Mouse (Mus musculus): Measurements from ENCODE around the gene Clmp. TPM values are rescaled to one million over a fixed set of nuclear protein-coding genes. Genes with fewer than 3 reads are reported as not detected.
A peak's percentile ranks its signal among the peaks of the same experiment; 100 is the strongest.
"Not testable (repeated sequence)": the region's sequence is repeated elsewhere in the genome, so short reads cannot be mapped to it uniquely, and the experiment has no call there.

The Clmp gene
- polyA plus RNA-seq, 1 experiment from 2014 or later, result 51.1 TPM

DNA sequence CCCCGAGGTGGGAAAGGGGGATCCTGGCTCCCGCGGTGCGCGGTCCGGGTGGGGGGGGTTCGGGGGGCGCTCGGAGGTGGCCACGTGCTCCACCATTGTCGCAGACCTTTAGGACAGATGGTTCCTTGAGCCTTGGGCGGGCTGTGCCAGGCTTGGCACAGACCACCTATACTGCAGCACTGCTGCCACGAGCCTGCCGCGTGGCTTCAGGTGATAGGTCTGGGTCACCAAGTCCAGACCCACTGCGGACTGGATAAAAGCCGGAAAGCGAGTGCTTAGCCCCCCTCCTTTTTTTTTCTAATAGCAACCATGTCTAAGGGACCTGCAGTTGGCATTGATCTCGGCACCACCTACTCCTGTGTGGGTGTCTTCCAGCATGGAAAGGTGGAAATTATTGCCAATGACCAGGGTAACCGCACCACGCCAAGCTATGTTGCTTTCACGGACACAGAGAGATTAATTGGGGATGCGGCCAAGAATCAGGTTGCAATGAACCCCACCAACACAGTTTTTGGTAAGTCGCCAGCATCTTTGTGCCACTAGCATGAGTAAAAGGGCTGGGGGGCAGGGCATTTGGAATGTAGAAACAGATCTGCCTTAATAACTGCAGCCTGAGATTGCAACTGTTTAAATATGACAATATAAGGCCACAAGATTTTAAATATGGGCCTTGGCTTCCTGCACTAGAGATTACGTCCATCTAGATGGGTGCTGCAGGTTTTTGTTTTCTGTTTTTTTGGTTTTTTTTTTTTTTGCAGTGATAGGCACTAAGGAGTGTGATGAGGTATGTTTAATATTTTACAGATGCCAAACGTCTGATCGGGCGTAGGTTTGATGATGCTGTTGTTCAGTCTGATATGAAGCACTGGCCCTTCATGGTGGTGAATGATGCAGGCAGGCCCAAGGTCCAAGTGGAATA lies 116.1 kb downstream of the Clmp start:
- under 1% methylated on average over 28 of the region's 28 CpGs for WGBS
- H3K9me3 ChIP-seq, H3K27me3 ChIP-seq: not testable (repeated sequence)
- Histone ChIP-seq H3K4me3 (peak overlapping the region; percentile 93), H3K4me2 (peak overlapping the region; percentile 59), H3K4me1 (replicated peaks) (peaks cover 47% of the 10 kb centered on the region), H3K27ac (replicated peaks) (peak overlapping the region; percentile 97), H3K36me3 (peaks cover 29% of the 10 kb centered on the region), H3K9ac (peak overlapping the region; percentile 99)
- ATAC-seq (ENCODE audit: low FRiP score, low read depth), result peak; percentile 5

DNA sequence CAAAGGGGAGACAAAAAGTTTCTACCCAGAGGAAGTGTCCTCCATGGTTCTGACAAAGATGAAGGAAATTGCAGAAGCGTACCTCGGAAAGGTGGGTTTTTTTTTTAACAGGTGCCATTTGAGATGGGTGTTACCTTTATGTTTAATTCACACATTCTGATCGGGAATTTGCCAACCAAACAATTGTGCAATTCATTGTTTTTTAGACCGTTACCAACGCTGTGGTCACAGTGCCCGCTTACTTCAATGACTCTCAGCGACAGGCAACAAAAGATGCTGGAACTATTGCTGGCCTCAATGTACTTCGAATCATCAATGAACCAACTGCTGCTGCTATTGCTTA lies 116.7 kb downstream of the Clmp start:
- H3K4me2 ChIP-seq, result peak overlapping the region; percentile 59
- H3K4me3 ChIP-seq, result peak overlapping the region; percentile 93
- WGBS, result 2% methylated on average over 8 of the region's 8 CpGs
- not testable (repeated sequence) for ATAC-seq (ENCODE audit: low FRiP score, low read depth); H3K9me3 ChIP-seq; H3K27ac ChIP-seq (replicated peaks); H3K27me3 ChIP-seq
- H3K9ac ChIP-seq, result peak overlapping the region; percentile 99
- H3K4me1 ChIP-seq (replicated peaks), result peaks cover 53% of the 10 kb centered on the region
- H3K36me3 ChIP-seq, result peaks cover 29% of the 10 kb centered on the region

DNA sequence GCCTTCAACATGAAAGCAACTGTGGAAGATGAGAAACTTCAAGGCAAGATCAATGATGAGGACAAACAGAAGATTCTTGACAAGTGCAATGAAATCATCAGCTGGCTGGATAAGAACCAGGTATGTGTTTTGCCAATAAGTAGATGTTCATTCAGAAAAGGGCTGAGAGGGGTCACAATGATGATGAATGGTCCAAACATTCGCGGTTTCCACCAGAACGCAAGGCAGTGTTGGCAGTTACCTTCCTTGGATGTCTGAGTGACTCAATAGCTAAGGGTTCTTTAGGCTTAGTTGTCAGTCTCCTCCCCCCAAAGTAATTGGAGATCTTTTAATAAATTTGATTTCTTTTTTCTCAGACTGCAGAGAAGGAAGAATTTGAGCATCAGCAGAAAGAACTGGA lies 118.8 kb downstream of the Clmp start:
- Histone ChIP-seq H3K36me3 (peaks cover 29% of the 10 kb centered on the region), H3K4me1 (replicated peaks) (peaks cover 68% of the 10 kb centered on the region)

DNA sequence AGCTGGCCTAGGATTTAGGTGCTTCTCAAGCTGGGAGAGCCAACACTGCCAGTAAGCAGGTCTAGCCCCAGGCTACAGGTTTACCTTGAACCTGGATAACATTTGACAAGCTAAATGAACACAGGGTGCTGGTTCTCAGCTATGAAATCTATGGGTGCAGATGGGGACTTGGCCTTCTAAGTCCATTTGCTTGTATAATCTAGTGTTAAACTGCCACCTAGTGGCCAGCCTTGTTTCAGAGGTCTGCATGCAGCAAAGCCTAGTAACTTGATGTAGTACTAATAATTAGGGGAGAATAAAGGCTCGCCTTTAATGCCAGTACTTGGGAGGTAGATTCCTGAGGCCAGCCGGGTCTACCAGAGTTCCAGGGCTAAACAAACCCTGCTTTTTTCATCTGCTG lies 119.5 kb downstream of the Clmp start:
- peaks cover 29% of the 10 kb centered on the region for H3K36me3 ChIP-seq
- no peaks in the 10 kb centered on the region for H3K27me3 ChIP-seq
- H3K4me2 ChIP-seq, result peak overlapping the region; percentile 33
- ATAC-seq (ENCODE audit: low FRiP score, low read depth), result no peak
- H3K9me3 ChIP-seq, result no peaks in the 10 kb centered on the region
- peak overlapping the region; percentile 29; the same call in 1 of the 2 replicates for H3K9ac ChIP-seq
- H3K4me1 ChIP-seq (replicated peaks), result peaks cover 69% of the 10 kb centered on the region
- H3K4me3 ChIP-seq, result peak overlapping the region; percentile 1; the same call in 1 of the 2 replicates
- WGBS, result 23% methylated on average over 2 of the region's 2 CpGs
- peak overlapping the region; percentile 1; the same call in 1 of the 2 replicates for H3K27ac ChIP-seq (replicated peaks)

More for the DNA sequence above, 118.8 kb downstream of the Clmp start:
- ATAC-seq (ENCODE audit: low FRiP score, low read depth); H3K27ac ChIP-seq (replicated peaks); H3K9ac ChIP-seq; H3K27me3 ChIP-seq; H3K4me3 ChIP-seq; H3K9me3 ChIP-seq: not testable (repeated sequence)
- WGBS, result 64% methylated on average over 3 of the region's 3 CpGs
- peak overlapping the region; percentile 33; the same call in 1 of the 2 replicates for H3K4me2 ChIP-seq

DNA sequence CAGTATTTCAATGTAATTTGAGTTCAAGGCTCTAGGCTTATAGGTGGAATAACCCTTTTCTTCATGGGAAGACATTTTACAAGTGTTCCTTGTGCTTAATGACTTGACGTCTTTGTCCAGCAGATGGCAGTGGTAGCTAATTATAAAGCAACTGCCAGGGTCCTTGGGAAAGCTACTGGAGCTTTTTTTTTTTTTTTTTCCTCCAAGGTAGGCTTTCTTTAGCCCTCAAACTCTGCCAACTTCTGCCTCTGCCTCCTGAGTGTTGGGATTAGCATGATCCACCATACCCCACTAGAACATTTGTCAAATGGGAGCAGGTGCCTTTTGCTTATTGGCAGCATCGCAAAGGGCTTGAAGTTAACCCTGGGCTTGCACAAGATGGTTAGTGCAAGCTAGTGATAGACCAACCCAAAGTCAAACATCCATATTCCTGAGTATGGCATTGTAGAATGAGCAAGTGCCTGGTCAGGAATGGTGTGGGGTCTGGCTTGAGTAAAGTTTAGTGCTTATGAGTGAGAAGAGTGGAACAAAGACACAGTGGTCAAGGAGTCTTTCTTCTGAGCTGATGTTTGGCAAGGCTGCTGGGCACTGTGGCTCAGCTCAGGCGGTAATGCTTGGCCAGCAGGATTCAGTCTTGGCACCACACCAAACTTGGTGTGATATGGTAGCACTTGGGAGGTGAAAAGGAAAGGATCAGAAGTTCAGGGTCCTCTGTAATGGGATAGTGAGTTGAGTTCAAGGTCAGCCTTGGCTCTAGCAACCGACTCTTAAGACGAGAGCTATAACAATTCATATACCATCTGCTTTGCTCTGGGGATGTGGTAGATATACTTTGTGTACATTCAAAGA lies 120.9 kb downstream of the Clmp start:
- Histone ChIP-seq H3K36me3 (peaks cover 29% of the 10 kb centered on the region), H3K4me1 (replicated peaks) (peaks cover 69% of the 10 kb centered on the region), H3K4me3 (no peak overlapping the region), H3K27me3 (no peaks in the 10 kb centered on the region), H3K27ac (replicated peaks) (peak overlapping the region; percentile 67), H3K4me2 (no peak overlapping the region), H3K9ac (no peak overlapping the region), H3K9me3 (no peaks in the 10 kb centered on the region)
- peak; percentile 58 for ATAC-seq (ENCODE audit: low FRiP score, low read depth)
- 18% methylated on average over 5 of the region's 5 CpGs for WGBS

DNA sequence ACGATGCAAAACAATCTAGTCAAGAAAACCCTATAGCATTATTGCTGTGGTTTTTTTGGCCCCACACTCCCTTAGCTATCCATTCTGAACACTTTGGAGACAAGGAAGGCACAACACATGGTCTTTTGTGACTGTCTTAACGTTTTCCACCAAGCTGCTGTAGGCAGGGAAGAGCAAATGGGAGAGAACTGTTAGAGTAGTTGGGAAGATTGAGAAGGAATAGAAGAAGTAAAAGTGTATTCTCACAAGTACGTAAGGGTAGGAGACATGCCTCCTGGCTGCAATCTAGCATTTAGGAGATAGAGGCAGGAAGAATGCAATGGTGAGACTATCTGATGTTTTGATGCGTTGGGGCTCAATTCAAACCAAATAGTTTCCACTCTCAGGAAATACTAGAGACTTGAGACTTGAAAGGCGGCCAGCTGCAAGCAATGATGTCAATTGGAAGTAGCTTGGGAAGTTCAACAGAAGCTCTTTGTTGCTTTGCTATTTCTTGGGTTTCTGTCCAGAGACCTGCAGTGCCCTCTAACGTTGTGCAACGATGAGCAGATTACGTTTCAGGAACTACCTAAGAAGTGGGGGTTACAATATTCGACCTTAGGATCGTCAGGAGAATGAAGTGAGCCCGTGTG lies 121.6 kb downstream of the Clmp start:
- H3K27ac ChIP-seq (replicated peaks), result peak overlapping the region; percentile 67
- peaks cover 69% of the 10 kb centered on the region for H3K4me1 ChIP-seq (replicated peaks)
- 0 out of 2 replicates have a peak, but pooled peaks have one; percentile 2 for ATAC-seq (ENCODE audit: low FRiP score, low read depth)
- H3K9me3 ChIP-seq, result no peaks in the 10 kb centered on the region
- peaks cover 29% of the 10 kb centered on the region for H3K36me3 ChIP-seq
- 27% methylated on average over 11 of the region's 11 CpGs for WGBS
- H3K4me2 ChIP-seq, result no peak overlapping the region
- no peaks in the 10 kb centered on the region for H3K27me3 ChIP-seq
- H3K4me3 ChIP-seq, result no peak overlapping the region
- H3K9ac ChIP-seq, result no peak overlapping the region

DNA sequence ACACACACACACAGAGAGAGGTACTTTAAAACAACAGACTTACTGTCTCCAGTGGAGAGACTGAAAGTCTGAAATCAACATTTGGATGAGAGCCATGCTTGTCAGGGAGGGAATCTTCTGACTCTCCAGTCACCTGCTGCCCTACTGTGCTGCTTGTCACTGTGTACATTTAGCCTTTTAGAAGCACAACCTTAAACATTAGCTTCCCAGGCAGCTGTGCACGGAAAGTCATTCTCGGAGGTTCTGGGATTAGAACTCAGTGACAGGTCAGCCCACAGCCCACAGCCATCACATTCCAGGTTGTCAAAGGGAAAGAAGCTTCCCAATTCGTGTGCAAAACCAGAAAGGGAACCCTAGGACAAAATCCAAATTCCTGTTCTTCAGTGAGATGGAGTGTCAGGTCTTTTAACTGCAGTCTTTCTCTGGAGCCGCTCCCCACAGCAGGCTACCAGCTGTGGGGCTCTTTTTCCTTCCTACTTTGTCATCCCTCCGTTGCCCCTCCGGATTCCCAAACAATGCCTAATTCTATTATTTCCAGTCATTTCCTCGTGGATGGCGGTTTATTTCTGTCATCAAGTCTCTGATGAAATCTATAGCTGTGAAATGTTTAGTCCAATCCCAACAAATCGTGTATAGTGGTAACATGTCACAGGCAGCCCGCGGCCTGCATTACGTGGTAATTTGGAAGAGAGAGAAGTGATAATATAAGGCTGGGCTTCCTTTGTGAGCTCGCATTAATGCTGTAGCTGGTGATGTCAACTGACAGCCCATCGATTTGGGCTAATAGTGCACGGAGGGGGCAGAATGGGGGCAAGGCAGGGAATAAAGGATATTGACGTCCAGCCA lies 122.5 kb downstream of the Clmp start:
- no peaks in the 10 kb centered on the region for H3K27me3 ChIP-seq
- 0 out of 2 replicates have a peak, but pooled peaks have one; percentile 20 for ATAC-seq (ENCODE audit: low FRiP score, low read depth)
- H3K27ac ChIP-seq (replicated peaks), result peak overlapping the region; percentile 49
- peaks cover 65% of the 10 kb centered on the region for H3K4me1 ChIP-seq (replicated peaks)
- no peaks in the 10 kb centered on the region for H3K9me3 ChIP-seq
- peak overlapping the region; percentile 15; the same call in 1 of the 2 replicates for H3K9ac ChIP-seq
- no peak overlapping the region; the same call in 1 of the 2 replicates for H3K4me2 ChIP-seq
- WGBS, result 10% methylated on average over 16 of the region's 16 CpGs
- no peak overlapping the region for H3K4me3 ChIP-seq
- peaks cover 29% of the 10 kb centered on the region for H3K36me3 ChIP-seq

DNA sequence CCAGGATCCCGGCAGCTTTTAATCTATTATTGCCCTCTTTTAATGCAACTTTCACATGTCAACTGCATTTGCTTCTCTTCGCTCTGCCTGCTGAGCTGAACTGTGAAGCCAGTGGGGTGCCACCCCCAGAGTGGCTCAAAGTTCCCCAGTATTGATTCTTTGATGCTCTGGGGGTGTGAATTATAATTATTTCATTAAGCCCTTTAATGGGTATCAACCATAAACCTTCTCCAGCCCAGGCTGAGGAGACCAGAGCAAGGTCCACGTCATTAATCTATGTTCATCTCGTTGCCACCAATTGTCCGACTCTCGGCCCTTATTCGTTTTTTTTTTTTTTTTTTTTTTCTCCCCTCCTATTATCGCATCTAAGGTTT lies 123.1 kb downstream of the Clmp start:
- no peaks in the 10 kb centered on the region for H3K9me3 ChIP-seq
- 0 out of 2 replicates have a peak, but pooled peaks have one; percentile 4 for ATAC-seq (ENCODE audit: low FRiP score, low read depth)
- no peak overlapping the region for H3K4me3 ChIP-seq
- H3K4me2 ChIP-seq, result no peak overlapping the region; the same call in 1 of the 2 replicates
- no peaks in the 10 kb centered on the region for H3K27me3 ChIP-seq
- peaks cover 23% of the 10 kb centered on the region for H3K36me3 ChIP-seq
- WGBS, result 33% methylated on average over 8 of the region's 8 CpGs
- peak overlapping the region; percentile 49 for H3K27ac ChIP-seq (replicated peaks)
- peaks cover 59% of the 10 kb centered on the region for H3K4me1 ChIP-seq (replicated peaks)
- 0 out of 2 replicates have a peak overlapping the region, but pooled peaks have one; percentile 3 for H3K9ac ChIP-seq

DNA sequence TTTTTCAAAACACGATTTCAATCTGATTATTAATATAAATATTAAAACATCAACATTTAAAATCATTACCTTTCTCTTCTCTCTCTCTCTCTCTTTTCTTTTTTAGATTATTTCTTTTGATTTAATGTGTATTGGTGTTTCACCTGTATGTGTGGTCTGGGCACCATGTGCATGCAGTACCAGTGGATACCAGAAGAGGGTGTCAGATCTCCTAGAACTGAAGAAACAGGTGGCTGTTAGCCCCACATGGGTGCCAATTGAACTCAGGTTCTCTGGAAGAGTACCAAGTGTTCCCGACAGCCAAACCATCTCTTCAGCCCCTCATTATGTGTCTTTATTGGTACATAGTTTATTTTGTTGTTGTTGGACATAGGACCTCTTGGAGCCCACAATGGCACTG lies 126.1 kb downstream of the Clmp start:
- ATAC-seq (ENCODE audit: low FRiP score, low read depth), result no peak
- Histone ChIP-seq H3K9me3 (no peaks in the 10 kb centered on the region), H3K9ac (no peak overlapping the region), H3K4me3 (no peak overlapping the region), H3K4me2 (no peak overlapping the region), H3K27ac (replicated peaks) (no peak overlapping the region), H3K27me3 (no peaks in the 10 kb centered on the region), H3K4me1 (replicated peaks) (peaks cover 30% of the 10 kb centered on the region), H3K36me3 (no peaks in the 10 kb centered on the region)
- WGBS, result 51% methylated on average over 2 of the region's 2 CpGs

DNA sequence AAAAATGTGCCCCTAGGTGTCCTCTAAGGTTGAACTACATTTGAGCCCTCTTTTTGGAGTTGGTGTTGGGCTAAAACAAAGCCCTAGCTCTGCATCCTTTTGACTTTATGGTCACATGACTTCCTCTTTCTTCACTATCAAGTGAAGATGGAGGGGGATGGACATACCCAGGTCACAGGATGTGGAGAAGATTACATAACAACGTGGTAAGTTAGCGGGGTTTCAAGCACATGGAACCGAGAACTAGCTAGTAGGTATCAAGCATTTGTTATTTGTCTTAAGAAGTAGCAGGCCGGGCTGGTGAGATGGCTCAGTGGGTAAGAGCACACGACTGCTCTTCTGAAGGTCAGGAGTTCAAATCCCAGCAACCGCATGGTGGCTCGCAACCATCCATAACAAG lies 128.3 kb downstream of the Clmp start:
- Histone ChIP-seq H3K4me3 (no peak overlapping the region), H3K9me3 (no peaks in the 10 kb centered on the region), H3K4me1 (replicated peaks) (peaks cover 8% of the 10 kb centered on the region; the same call in 1 of the 2 replicates), H3K27me3 (no peaks in the 10 kb centered on the region), H3K27ac (replicated peaks) (no peak overlapping the region), H3K36me3 (no peaks in the 10 kb centered on the region), H3K9ac (no peak overlapping the region), H3K4me2 (no peak overlapping the region)
- 89% methylated on average over 7 of the region's 7 CpGs for WGBS
- ATAC-seq (ENCODE audit: low FRiP score, low read depth), result no peak

Data from hindbrain, embryonic 15.5 days (tissue).